Mouse (Mus musculus): ENCODE data around the gene Frzb. TPM values are rescaled to one million over a fixed set of nuclear protein-coding genes. Genes with fewer than 3 reads are reported as not detected.

Gene Frzb
- polyA plus RNA-seq, 1 experiment = 0.43 TPM

- no peak for DNase-seq (ENCODE audit: low read depth)
Measured at GRCm38 (mm10) chr2:80423116-80423515, 24.3 kb downstream of the Frzb start.

GRCm38 (mm10) chr2:80421990-80422389 lies 25.4 kb downstream of the Frzb start:
- no peak for DNase-seq (ENCODE audit: low read depth)

- no peak for DNase-seq (ENCODE audit: low read depth)
Measured at GRCm38 (mm10) chr2:80416286-80416685, 31.1 kb downstream of the Frzb start.

GRCm38 (mm10) chr2:80414387-80414786 lies 33.0 kb downstream of the Frzb start:
- DNase-seq (ENCODE audit: low read depth) = no peak

GRCm38 (mm10) chr2:80413124-80413523 lies 34.3 kb downstream of the Frzb start:
- no peak for DNase-seq (ENCODE audit: low read depth)

GRCm38 (mm10) chr2:80409893-80410574 lies 37.4 kb downstream of the Frzb start:
- DNase-seq (ENCODE audit: low read depth) = no peak

- no peak for DNase-seq (ENCODE audit: low read depth)
Measured at GRCm38 (mm10) chr2:80404770-80405169, 42.7 kb downstream of the Frzb start.

- DNase-seq (ENCODE audit: low read depth) = no peak
Measured at GRCm38 (mm10) chr2:80398595-80399099, 48.8 kb downstream of the Frzb start.

GRCm38 (mm10) chr2:80396864-80397263 lies 50.6 kb downstream of the Frzb start:
- DNase-seq (ENCODE audit: low read depth) = no peak

- DNase-seq (ENCODE audit: low read depth) = no peak
Measured at GRCm38 (mm10) chr2:80396057-80396456, 51.4 kb downstream of the Frzb start.

GRCm38 (mm10) chr2:80388341-80388740 lies 59.1 kb downstream of the Frzb start:
- DNase-seq (ENCODE audit: low read depth) = no peak

- no peak for DNase-seq (ENCODE audit: low read depth)
Measured at GRCm38 (mm10) chr2:80387668-80388067, 59.8 kb downstream of the Frzb start.

GRCm38 (mm10) chr2:80386255-80386654 lies 61.2 kb downstream of the Frzb start:
- no peak for DNase-seq (ENCODE audit: low read depth)

GRCm38 (mm10) chr2:80384447-80384846 lies 63.0 kb downstream of the Frzb start:
- DNase-seq (ENCODE audit: low read depth) = no peak

GRCm38 (mm10) chr2:80379848-80380247 lies 67.6 kb downstream of the Frzb start:
- no peak for DNase-seq (ENCODE audit: low read depth)

- DNase-seq (ENCODE audit: low read depth) = no peak
Measured at GRCm38 (mm10) chr2:80374892-80375291, 72.5 kb downstream of the Frzb start.

GRCm38 (mm10) chr2:80371458-80371857 lies 76.0 kb downstream of the Frzb start:
- no peak for DNase-seq (ENCODE audit: low read depth)

Other genes starting within 250 kb of the Frzb start
- gene Prdx6b, start 155.2 kb downstream of the Frzb start, polyA plus RNA-seq (2012; rRNA removed) = 0.61 and 1.1 TPM in 2 replicates
- 188 and 230 TPM in 2 replicates for gene Dnajc10, start 132.2 kb downstream of the Frzb start, polyA plus RNA-seq (2012; rRNA removed)
- gene Nckap1, start 133.8 kb upstream of the Frzb start, polyA plus RNA-seq (2012; rRNA removed) = 57.2 and 62.8 TPM in 2 replicates
- 9.4 and 9.9 TPM in 2 replicates for gene Dusp19, start 169.4 kb upstream of the Frzb start, polyA plus RNA-seq (2012; rRNA removed)
- gene Nup35, start 169.6 kb upstream of the Frzb start, polyA plus RNA-seq (2012; rRNA removed) = 17.1 and 24.2 TPM in 2 replicates

Measured in gonadal fat pad, adult 2 months (tissue).